Comparison of ENCODE assay signal across 19 mouse cellular contexts in genomic region chr6:21889101-21889500, GRCm38 (mm10).
"Had no signal": no experiment of that assay in that cellular context is flagged by ENCODE, and none has a peak within 500 bp of the region (broad histone marks: within the 10 kb centered on the region; RNA-seq: fewer than 3 reads in every experiment).

No protein-coding gene starts in this region.

- H3K9ac ChIP-seq: lung, embryonic 15.5 days; midbrain, embryonic 12.5 days; neural tube, embryonic 13.5 days; neural tube, embryonic 15.5 days had no signal

- H3K27me3 ChIP-seq: lung, embryonic 15.5 days; midbrain, embryonic 12.5 days; neural tube, embryonic 13.5 days; neural tube, embryonic 15.5 days had no signal

- H3K4me2 ChIP-seq: lung, embryonic 15.5 days; midbrain, embryonic 12.5 days; neural tube, embryonic 13.5 days; neural tube, embryonic 15.5 days had no signal

- H3K27ac ChIP-seq: lung, embryonic 15.5 days; midbrain, embryonic 10.5 days; midbrain, embryonic 12.5 days; neural tube, embryonic 13.5 days; neural tube, embryonic 15.5 days had no signal

- DNase-seq: lung, adult 18-20 months; lung, postnatal 14 days; lung, postnatal 4 days; retina, postnatal 1 day; right cerebral cortex, adult 18-20 months; right cerebral cortex, postnatal 25 days; right cerebral cortex, postnatal 4 days; spleen, adult 18-20 months; thymus, adult 18-20 months; thymus, postnatal 14 days; thymus, postnatal 36 days had no signal

- H3K36me3 ChIP-seq: lung, embryonic 15.5 days; midbrain, embryonic 10.5 days; midbrain, embryonic 12.5 days; neural tube, embryonic 13.5 days; neural tube, embryonic 15.5 days had no signal

- H3K4me1 ChIP-seq: lung, embryonic 15.5 days; midbrain, embryonic 10.5 days; midbrain, embryonic 12.5 days; neural tube, embryonic 13.5 days; neural tube, embryonic 15.5 days had no signal

- ATAC-seq: lung, postnatal 0 days; midbrain, embryonic 16.5 days had no signal

- H3K9me3 ChIP-seq: lung, embryonic 15.5 days; midbrain, embryonic 10.5 days; midbrain, embryonic 12.5 days; neural tube, embryonic 13.5 days; neural tube, embryonic 15.5 days had no signal

- H3K4me3 ChIP-seq: lung, embryonic 15.5 days; midbrain, embryonic 10.5 days; midbrain, embryonic 12.5 days; myocyte; neural tube, embryonic 13.5 days; neural tube, embryonic 15.5 days had no signal
